Mouse (Mus musculus) liver, embryonic 12.5 days (tissue): ENCODE data around the gene Clip1. TPM values are rescaled to one million over a fixed set of nuclear protein-coding genes. Genes with fewer than 3 reads are reported as not detected.

Source experiments
- ATAC-seq: fragments of 200-750 bp; cut with Nextera tagmentation; 2 replicates; pipeline ENCODE4 v1.8.0; 2017; ENCODE audit warnings: moderate number of reproducible peaks, mild to moderate bottlenecking, moderate library complexity
- H3K27ac ChIP-seq: fragments of 300-500 bp; sonication (generic); 2 replicates; pipeline ENCODE4 v1.5.1; 2016; ENCODE audit warnings: mild to moderate bottlenecking
- H3K27me3 ChIP-seq: fragments of 300-500 bp; sonication (generic); replicated peaks from 2 replicates; pipeline ENCODE4 v1.6.1; 2016; ENCODE audit warnings: mild to moderate bottlenecking, moderate library complexity
- H3K36me3 ChIP-seq: fragments of 300-500 bp; sonication (generic); 2 replicates; pipeline ENCODE4 v1.6.1; 2016; ENCODE audit warnings: mild to moderate bottlenecking, moderate library complexity
- H3K4me1 ChIP-seq: fragments of 300-500 bp; sonication (generic); 2 replicates; pipeline ENCODE4 v1.6.1; 2016
- H3K4me2 ChIP-seq: fragments of 300-500 bp; sonication (generic); 2 replicates; pipeline ENCODE4 v1.6.1; 2016; ENCODE audit warnings: mild to moderate bottlenecking, moderate library complexity
- H3K4me3 ChIP-seq: fragments of 300-500 bp; sonication (generic); 2 replicates; pipeline ENCODE4 v1.5.1; 2016; ENCODE audit warnings: mild to moderate bottlenecking, moderate library complexity
- H3K9ac ChIP-seq: fragments of 300-500 bp; sonication (generic); 2 replicates; pipeline ENCODE4 v1.6.1; 2016; ENCODE audit warnings: mild to moderate bottlenecking, moderate library complexity
- H3K9me3 ChIP-seq: fragments of 300-500 bp; sonication (generic); replicated peaks from 2 replicates; pipeline ENCODE4 v1.6.1; 2016; ENCODE audit warnings: mild to moderate bottlenecking, moderate library complexity
- WGBS: fragments of 180-500 bp; shearing (Covaris S2); methylation state at CpG from one replicate; pipeline ENCODE4 v1.1.7; 2016; ENCODE audit not compliant: insufficient replicate concordance; 5-methylcytosine and 5-hydroxymethylcytosine counted together
- polyA plus RNA-seq: library from polyadenylated mRNA; unstranded; fragments of >200 nt; fragmentation: Nextera tagmentation; extraction: Ambion mirVana; gene quantifications from 2 replicates; pipeline ENCODE4 v1.2.1, GENCODE M21; 2016

Gene Clip1
- polyA plus RNA-seq, 1 experiment from 2014 or later = 17.6 TPM

GRCm38 (mm10) chr5:123626631-123627030, 57.8 kb downstream of the Clip1 start:
- ATAC-seq = no peak
- H3K4me1 ChIP-seq = peaks cover 4% of the 10 kb centered on the region
- H3K36me3 ChIP-seq = peaks cover 34% of the 10 kb centered on the region
- no peak overlapping the region for H3K9ac ChIP-seq
- H3K4me2 ChIP-seq = no peak overlapping the region
- H3K27ac ChIP-seq = no peak overlapping the region
- H3K9me3 ChIP-seq = no peaks in the 10 kb centered on the region
- no peak overlapping the region for H3K4me3 ChIP-seq
- H3K27me3 ChIP-seq = no peaks in the 10 kb centered on the region
- WGBS = 13% methylated on average over 8 of the region's 8 CpGs

- WGBS = 80% methylated on average over 13 of the region's 13 CpGs
- H3K4me3 ChIP-seq = no peak overlapping the region
- H3K4me2 ChIP-seq = no peak overlapping the region
- peaks cover 39% of the 10 kb centered on the region for H3K36me3 ChIP-seq
- no peak for ATAC-seq
- no peaks in the 10 kb centered on the region for H3K27me3 ChIP-seq
- no peak overlapping the region for H3K9ac ChIP-seq
- H3K9me3 ChIP-seq = no peaks in the 10 kb centered on the region
- no peaks in the 10 kb centered on the region for H3K4me1 ChIP-seq
- no peak overlapping the region for H3K27ac ChIP-seq
These were observed 62.0 kb downstream of the Clip1 start for GRCm38 (mm10) chr5:123622421-123622820.

GRCm38 (mm10) chr5:123618558-123618957, 65.9 kb downstream of the Clip1 start:
- 26% methylated on average over 2 of the region's 2 CpGs for WGBS
- no peak overlapping the region for H3K4me3 ChIP-seq
- H3K9me3 ChIP-seq = no peaks in the 10 kb centered on the region
- no peak overlapping the region for H3K27ac ChIP-seq
- no peaks in the 10 kb centered on the region for H3K27me3 ChIP-seq
- ATAC-seq = no peak
- peaks cover 61% of the 10 kb centered on the region for H3K36me3 ChIP-seq
- no peak overlapping the region for H3K9ac ChIP-seq
- no peaks in the 10 kb centered on the region for H3K4me1 ChIP-seq
- no peak overlapping the region for H3K4me2 ChIP-seq

GRCm38 (mm10) chr5:123614246-123614645, 70.2 kb downstream of the Clip1 start:
- H3K9ac ChIP-seq = no peak overlapping the region
- 0 out of 2 replicates have a peak, but pooled peaks cover 3% of the 10 kb centered on the region for H3K4me1 ChIP-seq
- H3K27me3 ChIP-seq = no peaks in the 10 kb centered on the region
- 89% methylated on average over 24 of the region's 24 CpGs for WGBS
- no peak overlapping the region for H3K27ac ChIP-seq
- H3K36me3 ChIP-seq = peaks cover 62% of the 10 kb centered on the region
- H3K9me3 ChIP-seq = no peaks in the 10 kb centered on the region
- H3K4me3 ChIP-seq = no peak overlapping the region
- no peak overlapping the region for H3K4me2 ChIP-seq
- ATAC-seq = no peak

- H3K27me3 ChIP-seq = no peaks in the 10 kb centered on the region
- peaks cover 62% of the 10 kb centered on the region for H3K36me3 ChIP-seq
- no peak overlapping the region for H3K27ac ChIP-seq
- no peak overlapping the region for H3K4me2 ChIP-seq
- ATAC-seq = no peak
- H3K4me1 ChIP-seq = 0 out of 2 replicates have a peak, but pooled peaks cover 7% of the 10 kb centered on the region
- no peaks in the 10 kb centered on the region for H3K9me3 ChIP-seq
- 29% methylated on average over 4 of the region's 4 CpGs for WGBS
- H3K4me3 ChIP-seq = no peak overlapping the region
- H3K9ac ChIP-seq = no peak overlapping the region
These were observed 74.6 kb downstream of the Clip1 start for GRCm38 (mm10) chr5:123609843-123610242.

- Histone ChIP-seq H3K9ac (no peak overlapping the region), H3K4me2 (no peak overlapping the region), H3K36me3 (peaks cover 58% of the 10 kb centered on the region), H3K4me1 (0 out of 2 replicates have a peak, but pooled peaks cover 9% of the 10 kb centered on the region), H3K4me3 (no peak overlapping the region), H3K9me3 (no peaks in the 10 kb centered on the region), H3K27ac (no peak overlapping the region), H3K27me3 (no peaks in the 10 kb centered on the region)
- ATAC-seq = no peak
- 87% methylated on average over 7 of the region's 7 CpGs for WGBS
These were observed 75.0 kb downstream of the Clip1 start for GRCm38 (mm10) chr5:123609416-123609815.

GRCm38 (mm10) chr5:123607211-123607669, 77.2 kb downstream of the Clip1 start:
- H3K27ac ChIP-seq = no peak overlapping the region
- peaks cover 23% of the 10 kb centered on the region; the same call in 1 of the 2 replicates for H3K4me1 ChIP-seq
- H3K27me3 ChIP-seq = no peaks in the 10 kb centered on the region
- no peak for ATAC-seq
- no peak overlapping the region for H3K4me3 ChIP-seq
- H3K36me3 ChIP-seq = peaks cover 50% of the 10 kb centered on the region
- no peak overlapping the region for H3K9ac ChIP-seq
- no peak overlapping the region for H3K4me2 ChIP-seq
- no peaks in the 10 kb centered on the region for H3K9me3 ChIP-seq
- 62% methylated on average over 3 of the region's 3 CpGs for WGBS

- WGBS = 39% methylated on average over 11 of the region's 11 CpGs
- no peak overlapping the region for H3K4me3 ChIP-seq
- no peak overlapping the region for H3K4me2 ChIP-seq
- H3K9ac ChIP-seq = no peak overlapping the region
- peaks cover 22% of the 10 kb centered on the region; the same call in 1 of the 2 replicates for H3K4me1 ChIP-seq
- no peaks in the 10 kb centered on the region for H3K27me3 ChIP-seq
- ATAC-seq = no peak
- H3K36me3 ChIP-seq = peaks cover 44% of the 10 kb centered on the region
- H3K9me3 ChIP-seq = no peaks in the 10 kb centered on the region
- H3K27ac ChIP-seq = no peak overlapping the region
These were observed 80.9 kb downstream of the Clip1 start for GRCm38 (mm10) chr5:123603496-123603895.

GRCm38 (mm10) chr5:123602174-123602573, 82.2 kb downstream of the Clip1 start:
- WGBS = 52% methylated on average over 6 of the region's 6 CpGs
- peaks cover 35% of the 10 kb centered on the region for H3K36me3 ChIP-seq
- no peak overlapping the region for H3K4me3 ChIP-seq

GRCm38 (mm10) chr5:123599319-123599718, 85.1 kb downstream of the Clip1 start:
- H3K27ac ChIP-seq = no peak overlapping the region
- H3K4me2 ChIP-seq = no peak overlapping the region
- peaks cover 25% of the 10 kb centered on the region; the same call in 1 of the 2 replicates for H3K4me1 ChIP-seq
- ATAC-seq = no peak
- no peak overlapping the region for H3K4me3 ChIP-seq
- H3K36me3 ChIP-seq = peaks cover 26% of the 10 kb centered on the region
- WGBS = 34% methylated on average over 6 of the region's 6 CpGs
- H3K9ac ChIP-seq = no peak overlapping the region
- H3K27me3 ChIP-seq = no peaks in the 10 kb centered on the region
- H3K9me3 ChIP-seq = no peaks in the 10 kb centered on the region

More at GRCm38 (mm10) chr5:123602174-123602573, 82.2 kb downstream of the Clip1 start:
- no peak for ATAC-seq
- H3K9ac ChIP-seq = no peak overlapping the region
- no peak overlapping the region for H3K27ac ChIP-seq
- H3K9me3 ChIP-seq = no peaks in the 10 kb centered on the region
- no peaks in the 10 kb centered on the region for H3K27me3 ChIP-seq
- no peak overlapping the region for H3K4me2 ChIP-seq
- H3K4me1 ChIP-seq = peaks cover 22% of the 10 kb centered on the region; the same call in 1 of the 2 replicates

- WGBS = 83% methylated on average over 10 of the region's 10 CpGs
- ATAC-seq = no peak
- H3K9ac ChIP-seq = no peak overlapping the region
These were observed 90.7 kb downstream of the Clip1 start for GRCm38 (mm10) chr5:123593622-123594280.

GRCm38 (mm10) chr5:123580043-123580442, 104.4 kb downstream of the Clip1 start:
- Histone ChIP-seq H3K36me3 (peaks cover 35% of the 10 kb centered on the region), H3K4me1 (peaks cover 5% of the 10 kb centered on the region; the same call in 1 of the 2 replicates), H3K27me3 (no peaks in the 10 kb centered on the region), H3K4me2 (no peak overlapping the region), H3K27ac (no peak overlapping the region), H3K9ac (no peak overlapping the region), H3K9me3 (no peaks in the 10 kb centered on the region), H3K4me3 (no peak overlapping the region)
- 65% methylated on average over 6 of the region's 6 CpGs for WGBS
- no peak for ATAC-seq

More at GRCm38 (mm10) chr5:123593622-123594280, 90.7 kb downstream of the Clip1 start:
- Histone ChIP-seq H3K9me3 (no peaks in the 10 kb centered on the region), H3K36me3 (peaks cover 17% of the 10 kb centered on the region), H3K4me1 (peaks cover 8% of the 10 kb centered on the region; the same call in 1 of the 2 replicates), H3K4me2 (no peak overlapping the region), H3K4me3 (no peak overlapping the region), H3K27ac (no peak overlapping the region), H3K27me3 (no peaks in the 10 kb centered on the region)
